Mouse (Mus musculus) limb, embryonic 15.5 days (tissue): Measurements from ENCODE around the gene Noc3l. TPM values are rescaled to one million over a fixed set of nuclear protein-coding genes. Genes with fewer than 3 reads are reported as not detected.
A peak's percentile ranks its signal among the peaks of the same experiment; 100 is the strongest.

ENCODE experiments used
- ATAC-seq: fragments of 200-750 bp; cut with Nextera tagmentation; 2 replicates; pipeline ENCODE4 v1.8.0; 2017; ENCODE audit warnings: low read depth, moderate TSS enrichment; ENCODE audit not compliant: insufficient number of reproducible peaks, low FRiP score, low TSS enrichment
- H3K27ac ChIP-seq: fragments of 300-500 bp; sonication (generic); 2 replicates; pipeline ENCODE4 v1.5.1; 2015; ENCODE audit warnings: moderate library complexity, mild to moderate bottlenecking, inconsistent platforms
- H3K27me3 ChIP-seq: fragments of 300-500 bp; sonication (generic); 2 replicates; pipeline ENCODE4 v1.6.1; 2015; ENCODE audit warnings: inconsistent platforms
- H3K36me3 ChIP-seq: fragments of 300-500 bp; sonication (generic); 2 replicates; pipeline ENCODE4 v1.6.1; 2015; ENCODE audit warnings: inconsistent platforms
- H3K4me1 ChIP-seq: fragments of 300-500 bp; sonication (generic); 2 replicates; pipeline ENCODE4 v1.6.1; 2015; ENCODE audit warnings: inconsistent platforms
- H3K4me2 ChIP-seq: fragments of 300-500 bp; sonication (generic); 2 replicates; pipeline ENCODE4 v1.6.1; 2015; ENCODE audit warnings: mild to moderate bottlenecking, inconsistent platforms
- H3K4me3 ChIP-seq: fragments of 300-500 bp; sonication (generic); 2 replicates; pipeline ENCODE4 v1.5.1; 2015; ENCODE audit warnings: mild to moderate bottlenecking, inconsistent platforms
- H3K9ac ChIP-seq: fragments of 300-500 bp; sonication (generic); 2 replicates; pipeline ENCODE4 v1.6.1; 2015; ENCODE audit warnings: inconsistent platforms
- H3K9me3 ChIP-seq: fragments of 300-500 bp; sonication (generic); 2 replicates; pipeline ENCODE4 v1.6.1; 2016; ENCODE audit warnings: inconsistent platforms
- WGBS: fragments of 180-500 bp; shearing (Covaris S2); methylation state at CpG from one replicate; pipeline ENCODE4 v1.1.7; 2015; 5-methylcytosine and 5-hydroxymethylcytosine counted together
- polyA plus RNA-seq: library from polyadenylated mRNA; unstranded; fragments of >200 nt; fragmentation: Nextera tagmentation; extraction: Ambion mirVana; gene quantifications from 2 replicates; pipeline ENCODE4 v1.2.1, GENCODE M21; 2015

The Noc3l gene
- polyA plus RNA-seq, 1 experiment from 2014 or later, result 6.1 TPM

GRCm38 (mm10) chr19:38818191-38818590, 846 bp downstream of the Noc3l start:
- Histone ChIP-seq H3K27me3 (no peaks in the 10 kb centered on the region), H3K4me3 (peak overlapping the region; percentile 77), H3K27ac (no peak overlapping the region), H3K4me1 (peaks cover 10% of the 10 kb centered on the region; the same call in 1 of the 2 replicates), H3K9ac (peak overlapping the region; percentile 62), H3K36me3 (peaks cover 27% of the 10 kb centered on the region), H3K4me2 (peak overlapping the region; percentile 79), H3K9me3 (no peaks in the 10 kb centered on the region)
- ATAC-seq, result no peak
- 42% methylated on average over 8 of the region's 8 CpGs for WGBS

GRCm38 (mm10) chr19:38798801-38799200, 20.2 kb downstream of the Noc3l start:
- H3K9me3 ChIP-seq, result no peaks in the 10 kb centered on the region
- no peak overlapping the region for H3K4me2 ChIP-seq
- H3K36me3 ChIP-seq, result peaks cover 76% of the 10 kb centered on the region
- no peaks in the 10 kb centered on the region for H3K27me3 ChIP-seq
- no peak overlapping the region for H3K4me3 ChIP-seq
- 81% methylated on average over 6 of the region's 6 CpGs for WGBS
- no peak for ATAC-seq
- H3K4me1 ChIP-seq, result no peaks in the 10 kb centered on the region
- no peak overlapping the region for H3K9ac ChIP-seq
- H3K27ac ChIP-seq, result no peak overlapping the region

GRCm38 (mm10) chr19:38798291-38798690, 20.7 kb downstream of the Noc3l start:
- Histone ChIP-seq H3K27ac (no peak overlapping the region), H3K4me1 (no peaks in the 10 kb centered on the region), H3K4me3 (no peak overlapping the region), H3K9me3 (no peaks in the 10 kb centered on the region), H3K4me2 (no peak overlapping the region), H3K36me3 (peaks cover 74% of the 10 kb centered on the region), H3K9ac (no peak overlapping the region), H3K27me3 (no peaks in the 10 kb centered on the region)
- 84% methylated on average over 1 of the region's 1 CpGs for WGBS
- no peak for ATAC-seq

GRCm38 (mm10) chr19:38796546-38796945, 22.5 kb downstream of the Noc3l start:
- Histone ChIP-seq H3K9ac (no peak overlapping the region), H3K9me3 (no peaks in the 10 kb centered on the region), H3K36me3 (peaks cover 69% of the 10 kb centered on the region), H3K4me1 (no peaks in the 10 kb centered on the region), H3K27me3 (no peaks in the 10 kb centered on the region), H3K4me3 (no peak overlapping the region), H3K4me2 (no peak overlapping the region), H3K27ac (no peak overlapping the region)
- 69% methylated on average over 5 of the region's 5 CpGs for WGBS
- no peak for ATAC-seq

- H3K4me1 ChIP-seq, result no peaks in the 10 kb centered on the region
- no peaks in the 10 kb centered on the region for H3K27me3 ChIP-seq
- WGBS, result 76% methylated on average over 7 of the region's 7 CpGs
- no peak overlapping the region for H3K27ac ChIP-seq
- H3K9ac ChIP-seq, result no peak overlapping the region
- H3K4me3 ChIP-seq, result no peak overlapping the region
- H3K36me3 ChIP-seq, result peaks cover 70% of the 10 kb centered on the region
- no peaks in the 10 kb centered on the region for H3K9me3 ChIP-seq
- no peak overlapping the region for H3K4me2 ChIP-seq
- no peak for ATAC-seq
Measured at GRCm38 (mm10) chr19:38793563-38794045, 25.4 kb downstream of the Noc3l start.

- ATAC-seq, result no peak
- H3K4me1 ChIP-seq, result no peaks in the 10 kb centered on the region
- H3K27ac ChIP-seq, result no peak overlapping the region
- 85% methylated on average over 6 of the region's 6 CpGs for WGBS
- no peak overlapping the region for H3K9ac ChIP-seq
- no peak overlapping the region for H3K4me2 ChIP-seq
- no peaks in the 10 kb centered on the region for H3K27me3 ChIP-seq
- no peak overlapping the region for H3K4me3 ChIP-seq
- no peaks in the 10 kb centered on the region for H3K9me3 ChIP-seq
- H3K36me3 ChIP-seq, result peaks cover 37% of the 10 kb centered on the region
Measured at GRCm38 (mm10) chr19:38787756-38788155, 31.3 kb downstream of the Noc3l start.

- Histone ChIP-seq H3K4me2 (no peak overlapping the region), H3K4me1 (no peaks in the 10 kb centered on the region), H3K9ac (no peak overlapping the region), H3K9me3 (no peaks in the 10 kb centered on the region), H3K27me3 (no peaks in the 10 kb centered on the region), H3K4me3 (no peak overlapping the region), H3K36me3 (peaks cover 10% of the 10 kb centered on the region; the same call in 1 of the 2 replicates), H3K27ac (no peak overlapping the region)
- no peak for ATAC-seq
- 86% methylated on average over 9 of the region's 9 CpGs for WGBS
Measured at GRCm38 (mm10) chr19:38783542-38783941, 35.5 kb downstream of the Noc3l start.

GRCm38 (mm10) chr19:38778805-38779204, 40.2 kb downstream of the Noc3l start:
- Histone ChIP-seq H3K4me3 (no peak overlapping the region), H3K27ac (no peak overlapping the region), H3K36me3 (no peaks in the 10 kb centered on the region), H3K9me3 (no peaks in the 10 kb centered on the region), H3K4me2 (no peak overlapping the region), H3K4me1 (no peaks in the 10 kb centered on the region), H3K27me3 (no peaks in the 10 kb centered on the region), H3K9ac (no peak overlapping the region)
- ATAC-seq, result no peak
- WGBS, result 51% methylated on average over 2 of the region's 2 CpGs

GRCm38 (mm10) chr19:38775548-38775947, 43.5 kb downstream of the Noc3l start:
- H3K27me3 ChIP-seq, result no peaks in the 10 kb centered on the region
- no peak for ATAC-seq
- no peak overlapping the region for H3K4me3 ChIP-seq
- no peaks in the 10 kb centered on the region for H3K4me1 ChIP-seq
- WGBS, result 55% methylated on average over 4 of the region's 4 CpGs
- no peak overlapping the region for H3K27ac ChIP-seq
- no peaks in the 10 kb centered on the region for H3K9me3 ChIP-seq
- no peak overlapping the region for H3K4me2 ChIP-seq
- no peak overlapping the region for H3K9ac ChIP-seq
- no peaks in the 10 kb centered on the region for H3K36me3 ChIP-seq

GRCm38 (mm10) chr19:38766306-38766705, 52.7 kb downstream of the Noc3l start:
- no peak overlapping the region for H3K27ac ChIP-seq
- no peaks in the 10 kb centered on the region for H3K4me1 ChIP-seq
- peaks cover 6% of the 10 kb centered on the region; the same call in 1 of the 2 replicates for H3K36me3 ChIP-seq
- H3K4me2 ChIP-seq, result no peak overlapping the region
- no peaks in the 10 kb centered on the region for H3K9me3 ChIP-seq
- no peak overlapping the region for H3K4me3 ChIP-seq
- H3K9ac ChIP-seq, result no peak overlapping the region
- no peaks in the 10 kb centered on the region for H3K27me3 ChIP-seq
- no peak for ATAC-seq
- WGBS, result 82% methylated on average over 2 of the region's 2 CpGs

GRCm38 (mm10) chr19:38760441-38760840, 58.6 kb downstream of the Noc3l start:
- Histone ChIP-seq H3K4me1 (peaks cover 14% of the 10 kb centered on the region; the same call in 1 of the 2 replicates), H3K9ac (no peak overlapping the region), H3K36me3 (no peaks in the 10 kb centered on the region), H3K9me3 (no peaks in the 10 kb centered on the region), H3K4me2 (no peak overlapping the region), H3K27ac (0 out of 2 replicates have a peak overlapping the region, but pooled peaks have one; percentile 9), H3K4me3 (no peak overlapping the region), H3K27me3 (no peaks in the 10 kb centered on the region)
- ATAC-seq, result no peak
- 45% methylated on average over 3 of the region's 3 CpGs for WGBS

GRCm38 (mm10) chr19:38758685-38759472, 60.2 kb downstream of the Noc3l start:
- Histone ChIP-seq H3K9ac (no peak overlapping the region), H3K9me3 (no peaks in the 10 kb centered on the region), H3K4me2 (no peak overlapping the region), H3K27me3 (no peaks in the 10 kb centered on the region), H3K36me3 (peaks cover 2% of the 10 kb centered on the region), H3K4me1 (peaks cover 14% of the 10 kb centered on the region; the same call in 1 of the 2 replicates), H3K4me3 (no peak overlapping the region), H3K27ac (peak overlapping the region; percentile 27)
- peak; percentile 74 for ATAC-seq
- 17% methylated on average over 7 of the region's 7 CpGs for WGBS
